Mouse (Mus musculus) adrenal gland, adult 18-20 months (tissue): ENCODE results near the gene Olfr25. TPM values are rescaled to one million over a fixed set of nuclear protein-coding genes. Genes with fewer than 3 reads are reported as not detected.

Experiments
- DNase-seq, 2 experiments: peaks; one replicate each; pipeline ENCODE4 v3.0.0; 2021 to 2022; ENCODE audit warnings: low spot score in 2 of 2
- long read RNA-seq, 2 experiments: library from polyadenylated mRNA; stranded (forward); transcript quantifications; one replicate each; pipeline ENCODE4 v2.0.0; 2021
- total RNA-seq, 2 experiments: library from RNA; stranded (reverse); gene quantifications; 1 replicate in 1 of 2; 2 replicates in 1 of 2; pipeline ENCODE4 v1.2.3; 2021

Gene Olfr25
- total RNA-seq: not detected
- long read RNA-seq, experiment 1: 0 reads
- long read RNA-seq, experiment 2: 0 reads

GRCm38 (mm10) chr9:38328760-38329159 lies at the start of gene Olfr25:
Olfr25 (plus strand) TSS chr9:38329060.
- no peak for DNase-seq

GRCm38 (mm10) chr9:38290807-38291206 lies 38.1 kb upstream of the Olfr25 start, which contains the start of gene Olfr896-ps1:
Olfr896-ps1 (plus strand) TSS chr9:38291107.
- no peak for DNase-seq

- no peak for DNase-seq
These were observed 19.3 kb downstream of the Olfr25 start, which contains the start of gene Olfr898 for GRCm38 (mm10) chr9:38348111-38348510. Olfr898 (plus strand) TSS chr9:38348411.

- DNase-seq: no peak
These were observed 37.7 kb downstream of the Olfr25 start, which contains the start of gene Olfr250 for GRCm38 (mm10) chr9:38366596-38366995. Olfr250 (plus strand) TSS chr9:38366896.

- DNase-seq: no peak
These were observed 47.9 kb downstream of the Olfr25 start, which contains the start of gene Olfr251 for GRCm38 (mm10) chr9:38376786-38377185. Olfr251 (plus strand) TSS chr9:38377086.

Other genes starting within 250 kb of the Olfr25 start
- gene Olfr887, start 245.0 kb upstream of the Olfr25 start, total RNA-seq: not detected
- not detected for gene Olfr888, start 220.9 kb upstream of the Olfr25 start, total RNA-seq
- under 1 TPM; 0.10 to 0.35 TPM for gene Olfr889, start 213.9 kb upstream of the Olfr25 start, total RNA-seq
- not detected for gene Olfr890, start 186.5 kb upstream of the Olfr25 start, total RNA-seq
- gene Olfr891, start 148.2 kb upstream of the Olfr25 start, total RNA-seq: not detected
- gene Olfr893, start 120.7 kb upstream of the Olfr25 start, total RNA-seq: not detected
- not detected for gene Olfr894, start 111.0 kb upstream of the Olfr25 start, total RNA-seq
- gene Olfr143, start 76.3 kb upstream of the Olfr25 start, total RNA-seq: not detected
- not detected for gene Olfr895, start 61.2 kb upstream of the Olfr25 start, total RNA-seq
- not detected for gene Olfr896-ps1, start 38.0 kb upstream of the Olfr25 start, total RNA-seq
- not detected for gene Olfr898, start 19.4 kb downstream of the Olfr25 start, total RNA-seq
- gene Olfr250, start 37.8 kb downstream of the Olfr25 start, total RNA-seq: not detected
- not detected for gene Olfr251, start 48.0 kb downstream of the Olfr25 start, total RNA-seq
- not detected for gene Olfr147, start 72.6 kb downstream of the Olfr25 start, total RNA-seq
- gene Olfr901, start 100.4 kb downstream of the Olfr25 start, total RNA-seq: not detected
- not detected for gene Olfr902, start 118.6 kb downstream of the Olfr25 start, total RNA-seq
- not detected for gene Olfr904, start 134.1 kb downstream of the Olfr25 start, total RNA-seq
- gene Olfr905, start 142.0 kb downstream of the Olfr25 start, total RNA-seq: under 1 TPM in 1 of 2 experiments, not detected in 1; 0.06 TPM
- not detected for gene Olfr906, start 158.0 kb downstream of the Olfr25 start, total RNA-seq
- not detected for gene Olfr907, start 166.7 kb downstream of the Olfr25 start, total RNA-seq
- gene Olfr911-ps1, start 192.5 kb downstream of the Olfr25 start, total RNA-seq: not detected
- not detected for gene Olfr910, start 208.8 kb downstream of the Olfr25 start, total RNA-seq